Mouse (Mus musculus) urinary bladder, postnatal 14 days (tissue): ENCODE data around the gene Xiap.
"Not testable (repeated sequence)": the region's sequence is repeated elsewhere in the genome, so short reads cannot be mapped to it uniquely, and the experiment has no call there.

Experiments used
- DNase-seq: peaks from one replicate; pipeline ENCODE4 v3.0.0; 2021; ENCODE audit warnings: low spot score

The Xiap gene

GRCm38 (mm10) chrX:42059282-42060068, at the start of gene Xiap:
Xiap (plus strand) TSS chrX:42059679.
- DNase-seq, result no peak

GRCm38 (mm10) chrX:42012677-42013208, 46.7 kb upstream of the Xiap start:
- DNase-seq, result no peak

- no peak for DNase-seq
Measured at GRCm38 (mm10) chrX:42013776-42014175, 45.7 kb upstream of the Xiap start.

- DNase-seq, result no peak
Measured at GRCm38 (mm10) chrX:42014502-42014901, 45.0 kb upstream of the Xiap start.

GRCm38 (mm10) chrX:42018030-42018429, 41.4 kb upstream of the Xiap start:
- DNase-seq, result no peak

GRCm38 (mm10) chrX:42019441-42019840, 40.0 kb upstream of the Xiap start:
- no peak for DNase-seq

GRCm38 (mm10) chrX:42025802-42026440, 33.6 kb upstream of the Xiap start:
- not testable (repeated sequence) for DNase-seq

- DNase-seq, result not testable (repeated sequence)
Measured at GRCm38 (mm10) chrX:42026981-42027380, 32.5 kb upstream of the Xiap start.

GRCm38 (mm10) chrX:42033111-42033693, 26.3 kb upstream of the Xiap start:
- DNase-seq, result peak; percentile 67

- DNase-seq, result no peak
Measured at GRCm38 (mm10) chrX:42033911-42034310, 25.6 kb upstream of the Xiap start.

- DNase-seq, result no peak
Measured at GRCm38 (mm10) chrX:42039481-42039880, 20.0 kb upstream of the Xiap start.

- DNase-seq, result no peak
Measured at GRCm38 (mm10) chrX:42044935-42045334, 14.5 kb upstream of the Xiap start.

- no peak for DNase-seq
Measured at GRCm38 (mm10) chrX:42050652-42051643, 8.5 kb upstream of the Xiap start.

- DNase-seq, result no peak
Measured at GRCm38 (mm10) chrX:42057012-42057411, 2.5 kb upstream of the Xiap start.

- no peak for DNase-seq
Measured at GRCm38 (mm10) chrX:42057873-42058272, 1.6 kb upstream of the Xiap start.

GRCm38 (mm10) chrX:42063621-42064020, 4.1 kb downstream of the Xiap start:
- DNase-seq, result no peak

GRCm38 (mm10) chrX:42065086-42065485, 5.6 kb downstream of the Xiap start:
- DNase-seq, result no peak

- no peak for DNase-seq
Measured at GRCm38 (mm10) chrX:42066771-42067170, 7.3 kb downstream of the Xiap start.

- DNase-seq, result peak; percentile 72
Measured at GRCm38 (mm10) chrX:42067791-42068200, 8.3 kb downstream of the Xiap start.

GRCm38 (mm10) chrX:42068201-42068874, 8.9 kb downstream of the Xiap start:
- peak; percentile 73 for DNase-seq

GRCm38 (mm10) chrX:42068875-42069257, 9.4 kb downstream of the Xiap start:
- no peak for DNase-seq
